Mouse (Mus musculus) left cerebral cortex, adult 11 months (tissue): ENCODE results near the gene Gpsm2.

ENCODE experiments used
- DNase-seq: peaks from one replicate; pipeline ENCODE4 v3.0.0; 2022; ENCODE audit warnings: low spot score

Gpsm2 gene

DNA sequence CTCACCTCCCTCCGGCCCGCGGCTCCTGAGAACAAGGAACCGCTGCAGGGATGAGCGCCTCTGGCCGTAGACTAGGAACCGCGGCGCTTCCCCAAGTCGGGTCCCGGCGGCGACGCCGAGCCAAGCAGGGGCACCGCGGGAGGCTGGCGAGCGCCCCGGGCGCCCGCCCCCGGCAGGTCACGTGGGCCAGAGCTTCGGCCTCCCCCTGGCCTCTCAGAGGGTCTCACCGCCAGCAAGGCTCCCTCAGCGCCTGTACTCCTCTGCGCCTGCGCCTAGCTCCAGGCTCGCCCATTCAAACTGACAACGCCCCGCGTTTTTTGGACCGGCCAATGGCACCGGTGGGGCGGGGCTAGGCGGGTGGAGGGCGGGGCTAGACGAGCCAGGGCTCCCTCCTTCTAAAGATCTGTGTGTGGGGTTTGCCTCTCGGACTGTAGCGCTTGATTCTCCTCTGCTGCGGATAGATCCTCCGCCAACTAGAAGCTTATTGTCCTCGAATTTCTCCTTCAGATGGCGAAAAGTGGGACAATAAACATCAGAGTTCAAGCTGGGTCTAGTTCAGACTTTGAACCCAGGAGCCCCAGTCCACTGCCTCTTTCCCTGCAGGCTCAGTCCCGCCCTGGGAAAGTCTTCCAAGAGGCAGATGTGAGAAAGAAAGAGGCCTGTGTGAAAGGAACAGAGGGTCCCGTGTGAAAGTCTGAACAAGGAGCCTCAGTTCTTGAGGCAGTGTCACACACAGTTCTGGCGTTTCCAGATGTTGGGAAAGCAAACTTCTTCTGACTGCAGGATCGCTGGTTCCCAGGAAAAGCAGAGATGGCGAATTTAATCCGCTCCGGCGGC, at the start of gene Gpsm2:
TSS of gene Gpsm2 (minus strand) at position 274 of the 837 bp plus-strand sequence.
- peak; percentile 90 for DNase-seq

DNA sequence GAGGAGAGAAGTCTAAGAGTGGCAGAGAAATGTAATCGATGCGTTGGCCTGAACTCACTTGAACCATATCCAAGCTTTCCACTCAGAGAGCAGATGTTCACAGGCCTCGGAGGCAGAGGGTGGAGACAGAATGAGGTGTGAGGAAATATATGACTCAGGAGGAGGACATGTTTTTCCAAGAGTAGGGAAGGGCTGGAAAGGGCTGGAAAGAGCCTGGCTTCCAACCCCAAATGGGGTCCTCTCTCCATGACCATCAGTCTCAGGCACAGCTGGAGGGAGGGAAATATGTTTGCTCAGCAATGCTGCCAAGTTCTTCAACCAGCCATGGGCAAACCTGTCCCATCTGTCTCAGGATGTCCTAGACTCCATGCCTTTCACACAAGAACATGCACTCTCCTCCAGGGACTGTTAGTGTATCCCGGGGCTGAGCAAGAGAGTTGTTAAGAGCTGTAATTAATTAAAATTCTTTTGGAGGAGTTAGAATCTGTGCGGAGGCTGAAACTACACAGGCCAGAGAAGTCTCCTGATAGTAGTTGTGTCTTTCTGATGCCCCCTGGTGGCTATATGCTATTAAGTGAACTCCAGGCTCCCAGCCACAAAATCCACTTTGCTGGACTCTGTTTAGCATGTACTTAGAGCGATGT, 48.7 kb upstream of the Gpsm2 start:
- DNase-seq: peak; percentile 77

DNA sequence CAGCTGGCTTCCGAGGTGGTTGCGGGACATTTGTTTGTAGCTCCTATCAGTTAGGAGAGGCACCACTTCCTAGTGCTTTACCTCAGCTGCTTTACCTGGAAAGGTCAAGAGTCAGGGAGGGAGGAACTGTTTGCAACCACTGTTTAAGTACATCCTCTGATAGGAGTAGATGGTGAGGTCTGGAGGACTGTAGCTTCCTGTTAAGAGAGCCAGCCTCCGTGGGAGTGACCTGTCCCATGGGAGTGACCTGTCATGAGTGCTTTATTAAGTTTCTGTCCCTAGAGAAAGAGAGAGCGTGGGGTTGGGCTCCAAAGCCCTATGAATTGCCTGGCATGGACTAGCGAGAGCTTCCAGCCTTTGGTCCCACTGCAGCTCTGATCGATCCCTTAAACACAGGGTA, 47.4 kb upstream of the Gpsm2 start:
- no peak for DNase-seq

DNA sequence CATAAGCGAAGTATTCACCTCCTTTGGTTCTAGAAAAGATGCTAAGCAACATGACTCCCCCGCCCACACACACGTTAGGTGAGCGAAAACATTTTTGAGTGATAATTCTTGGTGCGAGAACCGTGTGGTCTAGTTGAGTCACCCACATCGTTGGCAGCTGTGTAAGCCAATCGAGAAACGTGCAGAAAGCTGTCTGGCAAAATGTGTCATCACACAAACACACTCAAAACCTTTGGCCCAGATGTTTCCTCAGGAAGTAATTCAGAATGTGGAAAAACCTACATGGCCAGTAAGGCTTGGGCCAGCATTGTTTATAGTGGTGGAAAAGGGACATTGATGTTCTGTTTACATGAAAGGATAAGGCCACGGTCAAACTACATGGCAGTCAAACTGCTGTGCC, 45.3 kb upstream of the Gpsm2 start:
- no peak for DNase-seq

DNA sequence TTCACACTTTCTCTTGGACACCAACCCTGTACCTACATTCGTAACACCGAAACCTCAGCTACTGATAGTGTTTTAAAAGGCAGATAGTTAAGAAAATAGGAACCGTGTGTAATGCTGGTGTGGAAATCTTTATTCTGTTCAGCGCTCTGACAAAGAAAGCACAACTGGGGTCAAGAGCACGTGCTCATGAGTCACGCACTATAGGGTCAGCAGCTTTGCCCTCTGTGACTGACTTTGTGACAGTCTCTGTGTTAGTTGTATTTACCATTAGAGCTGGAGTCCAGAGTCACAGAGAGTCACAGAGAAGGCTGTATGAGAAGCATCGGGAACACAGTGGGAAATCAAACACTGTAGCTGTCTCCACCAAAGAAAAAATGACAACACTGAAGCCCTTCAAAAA, 44.8 kb upstream of the Gpsm2 start:
- no peak for DNase-seq

DNA sequence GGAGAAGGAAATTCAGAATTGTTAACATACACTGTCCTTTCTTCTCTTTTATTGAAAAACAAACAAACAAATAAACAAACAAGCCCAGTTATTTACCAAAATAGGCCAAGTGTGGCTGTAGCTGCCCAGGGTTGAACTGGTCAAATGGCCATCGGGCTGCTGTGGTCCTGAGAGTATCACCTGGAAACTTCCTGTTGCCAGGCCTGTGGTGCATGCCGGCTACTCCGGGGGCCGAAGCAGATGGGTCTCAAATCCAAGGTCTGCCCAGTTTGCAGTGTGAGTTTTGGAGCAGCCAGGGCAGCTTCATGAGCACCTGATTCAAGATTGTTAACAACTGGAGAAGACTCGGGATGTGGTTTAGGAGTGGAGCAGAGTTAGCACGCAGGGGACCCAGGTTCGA, 43.4 kb upstream of the Gpsm2 start:
- no peak for DNase-seq

DNA sequence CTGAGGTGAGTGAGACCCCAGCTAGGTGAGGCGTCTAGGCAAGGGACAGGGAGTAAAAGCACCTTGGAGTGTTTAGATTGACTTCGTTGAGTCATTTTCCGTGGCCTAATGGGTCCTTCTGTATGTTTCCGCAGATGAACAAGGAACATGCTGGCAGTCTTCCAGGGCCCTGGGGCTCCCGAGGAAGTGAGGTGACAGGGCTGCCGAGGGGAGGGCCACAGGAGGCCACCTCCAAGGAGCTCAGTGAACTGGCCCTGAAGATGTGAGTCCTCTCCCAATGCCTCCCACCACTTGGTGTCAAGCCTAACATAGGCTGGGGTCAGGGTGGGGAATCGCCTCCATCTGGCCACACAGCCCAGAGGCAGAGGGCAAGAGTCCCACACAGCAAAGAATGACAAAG, 42.9 kb upstream of the Gpsm2 start:
- no peak for DNase-seq

DNA sequence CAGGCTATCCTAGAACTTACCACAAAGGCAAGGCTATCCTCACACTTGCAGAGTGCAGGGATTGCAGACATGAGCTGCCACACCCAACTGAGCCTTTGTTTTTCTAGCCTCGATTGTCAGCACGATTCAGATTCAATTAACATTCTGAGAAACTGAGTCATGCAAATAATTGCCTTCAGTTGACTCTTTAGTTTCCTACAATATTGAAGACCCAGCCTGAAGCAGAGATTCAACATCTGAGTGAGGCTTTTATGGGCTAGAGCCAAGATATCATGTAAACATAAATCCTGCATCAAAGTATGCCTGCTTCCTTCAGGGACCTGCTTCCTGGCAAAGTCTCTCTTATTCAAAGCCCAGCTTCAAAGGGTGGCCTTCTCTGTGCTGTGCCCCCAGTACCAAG, 41.6 kb upstream of the Gpsm2 start:
- DNase-seq: no peak

DNA sequence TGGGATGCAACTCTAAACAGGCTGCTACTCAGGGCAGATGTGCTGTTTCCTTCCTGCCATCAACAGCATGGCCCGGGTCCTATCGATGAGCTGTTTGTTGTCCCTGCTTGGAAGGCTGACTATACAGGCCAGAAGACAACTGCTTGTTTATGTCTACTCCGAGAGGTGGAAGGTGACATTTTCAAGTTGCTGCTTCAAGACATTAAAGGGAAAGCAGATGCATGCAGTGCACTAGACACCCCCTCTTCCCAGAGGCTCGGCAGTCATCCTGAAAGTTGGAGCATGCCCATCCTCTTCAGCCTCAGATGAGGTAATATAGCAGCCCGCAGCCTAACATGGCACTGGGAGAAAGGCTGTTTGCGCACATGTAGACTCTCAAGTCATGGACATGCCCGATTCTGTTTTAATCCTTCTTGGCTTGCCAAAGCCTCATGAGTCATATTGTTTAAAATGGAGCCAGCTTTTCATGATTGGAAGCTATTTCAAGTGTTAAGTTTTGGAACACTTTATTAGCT, 40.5 kb upstream of the Gpsm2 start:
- DNase-seq: peak; percentile 29

DNA sequence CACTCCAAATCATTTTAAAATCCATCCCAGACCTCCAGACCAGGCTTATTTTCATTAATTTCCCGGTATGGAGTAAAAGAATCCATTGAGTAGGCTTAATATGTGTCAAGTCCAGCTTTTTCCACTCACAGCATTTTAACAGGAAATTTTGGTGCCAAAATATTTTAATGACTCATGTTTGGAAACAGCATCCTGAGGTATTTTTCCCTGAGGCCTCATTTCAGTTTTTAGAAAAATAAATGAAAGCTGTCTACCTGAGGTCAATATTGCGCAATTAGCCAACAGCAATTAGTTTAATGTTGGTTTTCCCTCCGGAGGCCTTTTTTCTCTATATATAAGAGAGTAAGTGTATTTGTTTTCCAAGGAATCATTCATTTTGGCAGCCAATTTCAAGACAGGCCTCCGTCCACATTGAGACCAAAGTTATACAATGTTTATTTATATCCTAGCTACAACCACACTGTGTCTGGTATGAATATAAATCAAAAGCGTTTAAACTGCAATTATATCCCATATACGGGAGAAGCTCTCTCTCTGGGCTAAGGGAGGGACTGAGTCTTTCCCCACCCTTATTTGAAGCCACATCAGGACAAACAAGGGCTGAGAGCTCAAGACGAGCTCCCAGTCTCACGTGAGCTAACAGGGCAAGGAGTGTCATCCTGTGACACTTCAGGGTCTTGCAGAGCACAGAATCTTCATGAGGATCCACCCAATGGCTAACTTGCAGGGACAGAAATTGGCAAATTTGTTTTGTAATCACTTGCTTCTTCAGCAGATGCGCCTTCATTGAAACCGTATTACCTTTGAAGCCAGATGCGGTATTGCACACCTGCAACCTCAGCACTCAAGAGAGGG, 37.7 kb upstream of the Gpsm2 start:
- DNase-seq: no peak

DNA sequence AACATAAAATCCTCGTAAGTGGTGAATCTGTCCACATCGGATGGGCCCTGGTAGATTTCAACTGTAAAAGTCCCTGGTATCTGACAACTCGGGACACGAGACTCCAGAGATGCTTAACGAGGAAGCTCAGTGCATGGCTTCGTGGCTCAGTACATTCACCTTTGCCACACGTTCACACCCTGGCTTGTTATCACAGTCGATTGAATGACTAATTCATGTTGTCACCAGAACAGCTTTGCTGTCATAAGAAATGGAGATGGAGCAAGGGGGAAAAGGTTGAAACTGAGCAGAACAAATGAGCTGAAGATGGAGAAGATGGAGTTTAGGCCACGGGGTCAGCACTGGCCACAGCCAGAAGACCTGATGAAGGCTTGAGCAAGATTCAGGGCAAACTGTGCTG, 35.5 kb upstream of the Gpsm2 start:
- no peak for DNase-seq

DNA sequence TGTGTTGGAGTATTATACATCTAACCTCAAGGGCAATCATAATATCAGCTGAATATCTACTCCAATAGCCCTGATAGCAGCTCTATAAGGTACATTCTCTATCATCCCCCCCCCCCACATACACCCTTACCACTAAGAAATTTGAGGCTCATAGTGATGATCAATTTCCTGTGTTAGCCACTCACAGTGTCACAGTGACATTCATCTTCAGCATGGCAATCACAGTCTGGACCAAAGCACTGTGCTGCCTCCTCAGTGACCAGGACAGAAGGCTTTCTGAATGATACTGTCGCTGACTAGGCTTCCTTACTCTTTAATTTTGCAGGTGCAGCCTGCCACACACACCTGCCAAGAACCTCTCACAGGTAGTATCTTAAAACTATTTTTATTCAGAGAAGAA, 34.0 kb upstream of the Gpsm2 start:
- DNase-seq: no peak

DNA sequence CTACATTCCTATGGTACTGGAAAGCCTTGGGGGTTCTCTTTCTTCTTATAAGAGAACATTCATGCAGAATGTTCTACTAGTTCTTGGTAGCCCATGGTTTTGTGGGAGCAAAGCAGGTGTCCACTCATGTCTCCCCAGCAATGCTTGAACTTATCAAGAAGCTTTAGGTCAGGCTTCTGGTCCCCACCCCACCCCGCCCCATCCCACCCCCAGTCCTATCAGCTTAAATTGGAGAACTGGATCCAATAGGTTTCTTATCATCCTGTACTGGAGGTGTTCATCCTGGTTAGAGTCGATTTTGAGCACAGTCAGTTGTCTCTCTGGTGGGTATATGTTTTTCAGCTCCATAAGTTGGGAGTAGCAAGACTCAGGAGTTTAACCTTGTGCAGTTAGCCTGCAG, 33.4 kb upstream of the Gpsm2 start:
- no peak for DNase-seq

DNA sequence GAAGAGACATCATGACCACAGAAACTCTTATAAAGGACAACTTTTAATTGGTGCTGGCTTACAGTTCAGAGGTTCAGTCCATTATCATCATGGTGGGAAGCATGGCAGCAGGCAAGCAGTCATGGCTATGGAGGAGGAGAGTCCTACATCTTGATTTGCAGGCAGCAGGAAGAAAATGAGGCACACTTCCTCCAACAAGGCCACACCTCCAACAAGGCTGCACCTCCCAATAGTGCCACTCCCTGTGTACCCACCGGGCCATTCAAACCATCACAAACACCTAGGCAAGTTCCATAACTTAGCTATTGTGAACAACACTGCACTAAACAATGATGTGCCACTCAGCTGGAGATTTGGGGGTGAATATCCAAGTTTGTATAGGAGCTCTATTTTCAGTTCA, 32.4 kb upstream of the Gpsm2 start:
- DNase-seq: no peak

DNA sequence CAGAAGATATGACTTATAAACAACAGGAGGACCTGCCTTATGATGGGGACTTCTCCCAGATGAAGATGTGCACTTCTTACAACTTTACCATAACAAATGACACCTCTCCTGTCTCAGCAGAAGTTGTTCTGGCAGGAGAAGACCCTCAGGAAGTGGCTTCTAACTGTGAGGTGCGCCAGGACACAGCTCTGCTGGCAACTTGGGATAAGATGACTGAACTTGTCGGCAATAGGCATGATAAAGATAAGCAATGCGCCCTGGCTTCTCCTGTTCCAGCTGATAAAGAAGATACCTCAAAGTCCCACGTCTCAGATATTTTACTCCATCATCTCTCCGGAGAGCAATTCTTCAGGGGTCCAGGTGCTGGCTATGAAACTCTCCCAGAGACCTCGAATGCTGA, 29.6 kb upstream of the Gpsm2 start:
- no peak for DNase-seq

DNA sequence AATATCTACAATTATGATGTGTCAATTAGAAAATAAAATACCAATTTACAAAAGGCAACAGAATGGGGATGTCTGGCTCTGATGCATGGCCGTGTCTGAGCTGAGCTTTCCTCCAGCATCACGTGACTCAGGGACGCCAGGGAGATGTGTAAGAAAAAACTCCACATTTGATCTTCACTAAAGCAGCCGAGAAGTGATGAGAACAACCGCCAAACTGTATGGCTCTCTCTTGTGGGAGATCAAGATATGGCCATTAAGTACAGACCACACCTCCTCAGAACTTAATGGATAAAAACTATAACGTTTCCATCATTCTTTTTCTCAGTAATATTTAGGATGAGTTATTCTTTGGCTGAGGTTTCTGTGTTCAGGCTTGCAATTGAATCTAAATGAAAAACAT, 29.0 kb upstream of the Gpsm2 start:
- no peak for DNase-seq

DNA sequence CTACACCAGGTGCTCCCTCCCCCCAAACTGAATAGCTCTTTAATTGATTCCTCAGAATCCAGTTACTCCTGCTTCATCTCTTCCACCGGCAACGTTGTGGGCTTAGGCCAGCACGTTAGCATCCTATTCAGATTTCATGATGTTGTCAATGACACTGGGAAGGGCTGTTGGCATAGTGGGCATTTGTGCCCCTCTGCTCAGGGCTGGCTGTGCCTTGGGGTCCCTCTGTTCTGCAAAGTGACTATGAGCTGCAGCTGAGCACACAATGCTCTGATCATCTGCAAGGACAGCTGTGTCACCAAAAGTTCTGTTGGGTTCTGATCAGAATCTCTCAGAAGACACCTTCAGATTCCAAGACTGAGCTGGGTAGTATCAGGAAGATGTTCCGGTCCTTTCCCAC, 22.0 kb upstream of the Gpsm2 start:
- no peak for DNase-seq

DNA sequence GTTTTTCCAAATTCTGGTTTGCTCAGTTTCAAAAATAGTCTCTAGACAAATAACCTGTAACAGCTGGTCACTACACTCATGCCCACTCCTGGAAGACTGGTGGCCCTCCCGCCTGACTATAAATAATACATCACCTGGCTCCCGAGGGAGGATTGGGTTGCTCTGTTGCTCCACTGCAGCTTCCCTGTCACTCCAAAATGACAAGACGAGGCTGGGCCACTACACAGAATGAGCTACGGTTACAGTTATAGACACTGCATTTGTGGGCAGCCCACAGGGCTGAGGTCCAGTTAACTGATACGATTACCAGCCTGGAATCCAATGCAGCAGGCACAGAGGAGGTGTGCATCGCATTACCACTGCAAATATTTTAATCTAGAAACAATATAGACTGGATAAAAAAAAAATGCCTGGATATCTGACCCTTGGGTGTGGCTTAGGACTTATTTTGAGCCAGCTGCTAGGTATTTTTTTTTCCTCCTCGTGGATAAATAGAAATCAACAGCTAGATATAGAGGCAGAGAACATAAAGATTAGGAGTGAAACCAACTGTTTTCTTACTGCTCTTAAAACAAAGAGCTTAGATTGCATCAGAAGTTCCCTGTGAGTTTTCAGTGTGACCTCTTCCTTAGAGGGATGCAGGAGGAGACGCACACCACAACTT, 17.1 kb upstream of the Gpsm2 start, which contains the start of gene Aknad1:
TSS of gene Aknad1 (plus strand) at position 614 of the 664 bp plus-strand sequence.
- no peak for DNase-seq

DNA sequence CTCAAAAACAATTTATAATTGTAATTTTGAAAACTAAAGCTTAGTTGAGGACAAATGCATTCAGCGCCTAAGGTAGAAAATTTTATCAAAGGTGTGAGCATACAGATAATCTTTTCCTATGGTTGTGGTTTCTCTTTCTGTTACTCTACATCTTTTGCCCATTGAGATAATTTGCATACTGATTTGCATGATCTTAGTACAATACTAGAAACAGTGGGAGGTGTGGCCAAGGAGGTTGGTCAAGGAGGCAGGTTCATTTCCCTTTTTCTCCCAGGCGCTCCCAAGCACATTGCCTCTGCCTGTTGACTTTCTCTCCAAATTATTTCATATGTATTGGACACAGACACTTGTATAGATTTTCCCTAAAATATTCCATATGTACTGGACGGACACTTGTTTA, 15.7 kb upstream of the Gpsm2 start:
- DNase-seq: no peak

DNA sequence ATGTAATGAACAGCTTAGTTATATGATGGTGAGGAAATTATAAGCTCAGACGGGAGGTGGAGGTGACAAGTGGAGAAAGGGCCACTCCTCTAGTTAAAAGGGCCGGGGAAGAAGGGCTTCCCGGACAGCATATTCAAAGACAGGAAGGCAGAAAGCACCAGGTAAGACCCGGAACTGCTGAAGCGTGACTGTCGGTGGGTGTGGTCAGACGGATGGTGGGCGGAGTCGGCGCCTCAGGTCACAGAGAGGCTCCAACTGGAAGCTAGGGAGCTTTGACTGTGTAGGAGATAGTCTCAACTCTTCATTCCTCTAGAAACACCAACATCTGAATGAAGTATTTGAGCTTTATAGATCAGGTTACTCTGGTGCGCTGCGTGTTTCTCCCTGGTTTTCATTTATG, 8.2 kb upstream of the Gpsm2 start:
- no peak for DNase-seq

DNA sequence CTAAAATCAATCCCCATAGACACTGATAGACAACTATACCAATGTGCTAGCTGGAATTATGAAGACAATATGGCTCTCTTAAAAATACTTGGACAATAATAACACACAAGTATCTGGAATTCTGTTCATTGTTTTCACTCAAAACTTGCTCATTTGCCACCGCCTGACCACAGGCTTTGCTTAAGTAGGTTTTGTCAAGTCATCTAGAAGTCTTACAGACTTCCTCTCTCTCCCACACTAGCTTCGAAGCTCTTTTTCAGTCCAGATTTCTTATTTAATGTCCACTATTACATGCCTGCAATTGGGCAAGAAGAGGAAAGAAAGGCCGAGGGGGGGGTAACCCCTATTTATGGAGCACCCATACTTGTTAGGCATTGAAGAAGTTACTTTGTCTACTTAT, 5.7 kb upstream of the Gpsm2 start:
- no peak for DNase-seq

DNA sequence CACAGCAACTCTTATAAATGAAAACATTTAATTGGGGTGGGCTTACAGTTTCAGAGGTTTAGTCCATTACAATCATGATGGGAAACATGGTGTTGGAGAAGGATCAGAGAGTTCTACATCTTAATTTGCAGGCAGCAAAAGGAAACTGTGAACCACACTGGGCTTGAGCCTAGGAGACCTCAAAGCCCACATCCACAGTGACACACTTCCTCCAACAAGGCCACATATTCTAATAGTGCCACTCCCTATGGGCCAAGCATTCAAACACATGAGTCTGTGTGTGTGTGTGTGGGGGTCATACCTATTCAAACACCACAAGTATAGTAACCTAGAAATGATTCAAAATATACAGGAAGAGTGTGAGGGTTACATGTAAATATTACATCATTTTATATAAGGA, 5.2 kb upstream of the Gpsm2 start:
- no peak for DNase-seq
